Mouse (Mus musculus): ENCODE data around the gene Pgm2l1. TPM values are rescaled to one million over a fixed set of nuclear protein-coding genes. Genes with fewer than 3 reads are reported as not detected.

Gene Pgm2l1
- polyA plus RNA-seq (2017; shearing (Covaris generic)), result 4.7 TPM

GRCm38 (mm10) chr7:100227158-100227875 is at the start of gene Pgm2l1:
Pgm2l1 (plus strand) TSS chr7:100227394.

GRCm38 (mm10) chr7:100285383-100285782 is 58.2 kb downstream of the Pgm2l1 start, which contains the start of gene P4ha3:
P4ha3 (plus strand) TSS chr7:100285520.

Other genes with a start within 250 kb of the Pgm2l1 start
- gene Rnf169, start 246.9 kb upstream of the Pgm2l1 start, polyA plus RNA-seq (2017; shearing (Covaris generic)), result 3.7 TPM
- not detected for gene Chrdl2, start 221.2 kb upstream of the Pgm2l1 start, polyA plus RNA-seq (2017; shearing (Covaris generic))
- gene Pold3, start 105.8 kb upstream of the Pgm2l1 start, polyA plus RNA-seq (2017; shearing (Covaris generic)), result 56.0 TPM
- gene Lipt2, start 68.1 kb upstream of the Pgm2l1 start, polyA plus RNA-seq (2017; shearing (Covaris generic)), result not detected
- not detected for gene Kcne3, start 50.9 kb upstream of the Pgm2l1 start, polyA plus RNA-seq (2017; shearing (Covaris generic))
- not detected for gene P4ha3, start 58.1 kb downstream of the Pgm2l1 start, polyA plus RNA-seq (2017; shearing (Covaris generic))
- gene C2cd3, start 144.8 kb downstream of the Pgm2l1 start, polyA plus RNA-seq (2017; shearing (Covaris generic)), result 65.5 TPM
- gene Ppme1, start 144.9 kb downstream of the Pgm2l1 start, polyA plus RNA-seq (2017; shearing (Covaris generic)), result 35.8 TPM
- not detected for gene Ucp3, start 245.6 kb downstream of the Pgm2l1 start, polyA plus RNA-seq (2017; shearing (Covaris generic))

Measured in activated CD4-positive, CD25-positive, alpha-beta regulatory T cell, adult 9 weeks (primary cell).